Mouse (Mus musculus): ENCODE data around the gene Ssbp3. TPM values are rescaled to one million over a fixed set of nuclear protein-coding genes. Genes with fewer than 3 reads are reported as not detected.

The Ssbp3 gene
- polyA plus RNA-seq, 1 experiment: 121 TPM

GRCm38 (mm10) chr4:106939223-106939918 lies 28.9 kb downstream of the Ssbp3 start:
- Histone ChIP-seq H3K27ac (ENCODE audit: insufficient read depth, low read length) (no peak overlapping the region), H3K4me1 (ENCODE audit: control insufficient read depth, insufficient read depth, low read length) (peaks cover 29% of the 10 kb centered on the region), H3K4me3 (ENCODE audit: insufficient read depth, low read length) (no peak overlapping the region)
- TF ChIP-seq POLR2A (IDR thresholded peaks at IDR 0.05; ENCODE audit: extremely low read depth, insufficient read depth, low read length) (no peak), CTCF (IDR thresholded peaks at IDR 0.05; ENCODE audit: extremely low read depth, insufficient read depth, low read length) (no peak)

DNA sequence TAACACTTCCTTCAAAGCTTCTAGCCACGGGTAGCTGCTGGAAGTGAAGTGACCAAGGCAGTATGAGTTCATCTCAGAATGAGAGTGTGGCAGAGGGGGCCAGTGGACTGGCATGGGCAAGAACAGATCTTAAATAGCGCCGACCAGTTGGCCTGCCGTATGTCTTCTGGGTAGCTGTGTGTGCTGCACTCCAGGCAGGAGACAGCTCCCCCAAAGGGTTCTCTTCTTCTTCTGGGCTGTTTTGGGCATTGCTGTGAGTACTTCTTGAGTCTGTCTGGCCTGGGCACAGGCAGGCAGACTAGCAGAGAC lies 29.4 kb downstream of the Ssbp3 start:
- peaks cover 26% of the 10 kb centered on the region for H3K4me1 ChIP-seq (ENCODE audit: control insufficient read depth, insufficient read depth, low read length)
- TF ChIP-seq CTCF (IDR thresholded peaks at IDR 0.05; ENCODE audit: extremely low read depth, insufficient read depth, low read length) (no peak), POLR2A (IDR thresholded peaks at IDR 0.05; ENCODE audit: extremely low read depth, insufficient read depth, low read length) (no peak)
- no peak overlapping the region for H3K4me3 ChIP-seq (ENCODE audit: insufficient read depth, low read length)
- H3K27ac ChIP-seq (ENCODE audit: insufficient read depth, low read length): no peak overlapping the region

DNA sequence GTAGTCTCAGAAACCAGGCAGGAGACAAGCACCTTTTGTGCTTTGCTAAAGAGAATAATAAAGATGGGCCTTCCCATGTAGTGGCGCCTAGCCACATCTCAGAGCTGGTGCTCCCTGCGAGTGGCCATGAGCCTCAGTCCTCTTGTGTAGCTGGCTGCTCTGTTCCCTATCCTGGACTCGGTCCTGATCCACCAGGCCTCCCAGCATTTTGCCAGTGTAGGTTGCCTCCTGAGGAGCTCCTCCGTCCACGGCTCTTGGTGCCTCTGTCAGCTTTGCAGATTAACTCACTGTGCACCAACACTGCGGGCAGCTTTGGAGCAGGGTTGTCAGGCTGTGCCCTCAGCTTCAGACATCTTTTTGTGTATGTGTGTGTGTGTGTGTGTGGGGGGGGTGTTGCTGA lies 30.4 kb downstream of the Ssbp3 start:
- TF ChIP-seq POLR2A (IDR thresholded peaks at IDR 0.05; ENCODE audit: extremely low read depth, insufficient read depth, low read length) (no peak), CTCF (IDR thresholded peaks at IDR 0.05; ENCODE audit: extremely low read depth, insufficient read depth, low read length) (no peak)
- H3K4me1 ChIP-seq (ENCODE audit: control insufficient read depth, insufficient read depth, low read length): peaks cover 22% of the 10 kb centered on the region
- no peak overlapping the region for H3K27ac ChIP-seq (ENCODE audit: insufficient read depth, low read length)

DNA sequence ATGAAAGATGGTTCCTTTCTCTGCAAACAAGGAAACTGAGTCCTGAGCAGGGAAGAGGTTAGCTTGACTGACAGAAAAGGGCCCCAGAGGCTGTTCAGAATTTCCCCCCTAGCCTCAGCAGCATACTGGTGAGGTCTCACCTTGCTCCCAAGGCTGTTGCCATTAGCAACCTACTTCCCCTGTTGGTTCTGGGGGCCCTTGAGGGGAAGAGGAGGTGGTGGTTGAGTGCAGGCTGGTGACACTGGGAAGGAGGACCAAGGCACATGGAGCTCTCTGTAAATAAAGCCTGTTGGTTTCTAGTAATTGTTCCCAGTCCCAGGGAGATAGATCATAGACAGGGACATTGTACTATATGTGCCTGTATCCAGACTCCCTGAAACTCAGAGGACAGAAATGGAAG lies 31.0 kb downstream of the Ssbp3 start:
- Histone ChIP-seq H3K27ac (ENCODE audit: insufficient read depth, low read length) (no peak overlapping the region), H3K4me3 (ENCODE audit: insufficient read depth, low read length) (no peak overlapping the region), H3K4me1 (ENCODE audit: control insufficient read depth, insufficient read depth, low read length) (peaks cover 19% of the 10 kb centered on the region)
- TF ChIP-seq CTCF (IDR thresholded peaks at IDR 0.05; ENCODE audit: extremely low read depth, insufficient read depth, low read length): no peak
- TF ChIP-seq POLR2A (IDR thresholded peaks at IDR 0.05; ENCODE audit: extremely low read depth, insufficient read depth, low read length): no peak

More for the DNA sequence above, 30.4 kb downstream of the Ssbp3 start:
- no peak overlapping the region for H3K4me3 ChIP-seq (ENCODE audit: insufficient read depth, low read length)

DNA sequence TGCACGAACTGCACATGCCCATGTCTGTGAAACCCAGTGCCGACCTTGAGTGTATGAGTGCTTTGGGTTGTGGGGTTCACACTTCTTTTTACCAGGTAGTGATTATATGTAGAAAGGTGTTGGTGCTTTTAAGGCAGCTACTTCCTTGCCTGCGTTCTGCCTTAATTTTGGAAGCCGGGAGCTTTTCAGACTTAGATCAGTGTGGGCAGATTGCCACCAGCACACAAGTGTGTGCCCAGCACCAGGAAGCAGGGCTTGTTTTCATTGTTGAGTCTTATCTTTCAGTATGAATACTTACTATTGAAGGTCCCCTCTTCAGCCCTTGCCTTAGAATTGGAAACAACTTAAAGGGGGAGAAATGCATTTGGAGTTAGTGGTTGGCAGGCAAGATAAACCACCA lies 32.0 kb downstream of the Ssbp3 start:
- no peak overlapping the region for H3K4me3 ChIP-seq (ENCODE audit: insufficient read depth, low read length)
- no peak for TF ChIP-seq POLR2A (IDR thresholded peaks at IDR 0.05; ENCODE audit: extremely low read depth, insufficient read depth, low read length)
- no peak for TF ChIP-seq CTCF (IDR thresholded peaks at IDR 0.05; ENCODE audit: extremely low read depth, insufficient read depth, low read length)
- H3K4me1 ChIP-seq (ENCODE audit: control insufficient read depth, insufficient read depth, low read length): peaks cover 17% of the 10 kb centered on the region
- no peak overlapping the region for H3K27ac ChIP-seq (ENCODE audit: insufficient read depth, low read length)

DNA sequence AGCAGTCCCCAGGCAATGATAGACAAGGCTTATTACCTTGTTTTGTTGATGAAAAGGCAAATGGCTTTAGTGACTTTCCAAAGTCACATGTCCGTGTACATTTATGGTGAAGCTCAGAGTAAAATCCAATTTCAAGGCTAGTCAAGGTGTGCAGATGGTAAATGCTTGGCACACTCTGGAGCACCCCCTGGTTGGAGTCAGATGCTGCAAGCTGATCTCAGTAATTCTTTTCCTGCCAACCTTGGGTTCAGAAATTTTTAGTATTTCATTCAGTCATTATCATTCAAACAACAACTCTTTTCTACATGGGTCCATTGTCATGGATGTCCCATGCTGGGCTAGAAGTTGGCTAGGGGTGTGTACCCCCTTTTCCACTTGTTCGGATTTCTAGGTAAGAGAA lies 33.1 kb downstream of the Ssbp3 start:
- TF ChIP-seq POLR2A (IDR thresholded peaks at IDR 0.05; ENCODE audit: extremely low read depth, insufficient read depth, low read length) (no peak), CTCF (IDR thresholded peaks at IDR 0.05; ENCODE audit: extremely low read depth, insufficient read depth, low read length) (no peak)
- H3K4me1 ChIP-seq (ENCODE audit: control insufficient read depth, insufficient read depth, low read length): peaks cover 19% of the 10 kb centered on the region
- H3K27ac ChIP-seq (ENCODE audit: insufficient read depth, low read length): no peak overlapping the region
- H3K4me3 ChIP-seq (ENCODE audit: insufficient read depth, low read length): no peak overlapping the region

GRCm38 (mm10) chr4:106944898-106945297 lies 34.4 kb downstream of the Ssbp3 start:
- no peak overlapping the region for H3K4me3 ChIP-seq (ENCODE audit: insufficient read depth, low read length)
- no peak overlapping the region for H3K27ac ChIP-seq (ENCODE audit: insufficient read depth, low read length)
- peaks cover 17% of the 10 kb centered on the region for H3K4me1 ChIP-seq (ENCODE audit: control insufficient read depth, insufficient read depth, low read length)
- TF ChIP-seq CTCF (IDR thresholded peaks at IDR 0.05; ENCODE audit: extremely low read depth, insufficient read depth, low read length): no peak

GRCm38 (mm10) chr4:106947741-106948140 lies 37.2 kb downstream of the Ssbp3 start:
- H3K27ac ChIP-seq (ENCODE audit: insufficient read depth, low read length): no peak overlapping the region
- H3K4me1 ChIP-seq (ENCODE audit: control insufficient read depth, insufficient read depth, low read length): peaks cover 5% of the 10 kb centered on the region
- TF ChIP-seq CTCF (IDR thresholded peaks at IDR 0.05; ENCODE audit: extremely low read depth, insufficient read depth, low read length): no peak
- no peak overlapping the region for H3K4me3 ChIP-seq (ENCODE audit: insufficient read depth, low read length)

DNA sequence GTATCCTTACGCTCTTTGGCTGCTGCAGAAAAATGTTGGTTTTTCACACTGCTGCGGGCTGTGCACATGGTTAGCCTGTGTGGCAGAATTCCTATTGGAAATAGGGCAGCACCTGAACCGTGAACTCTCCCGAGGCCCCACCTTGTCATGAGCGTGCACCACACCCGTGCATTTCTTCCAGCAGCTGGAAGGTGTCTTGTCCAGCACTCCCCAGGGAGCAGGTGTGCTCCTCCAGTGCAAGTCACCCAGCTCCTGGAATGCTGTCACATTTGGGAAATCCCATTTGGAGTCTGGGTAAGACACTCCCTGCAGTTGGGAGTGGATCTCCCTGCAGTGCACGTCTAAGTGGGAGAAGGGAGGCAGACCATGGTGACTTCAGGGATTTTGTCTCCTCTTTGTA lies 38.0 kb downstream of the Ssbp3 start:
- TF ChIP-seq CTCF (IDR thresholded peaks at IDR 0.05; ENCODE audit: extremely low read depth, insufficient read depth, low read length): no peak
- no peak for TF ChIP-seq POLR2A (IDR thresholded peaks at IDR 0.05; ENCODE audit: extremely low read depth, insufficient read depth, low read length)

GRCm38 (mm10) chr4:106949200-106949599 lies 38.7 kb downstream of the Ssbp3 start:
- Histone ChIP-seq H3K27ac (ENCODE audit: insufficient read depth, low read length) (no peak overlapping the region), H3K4me1 (ENCODE audit: control insufficient read depth, insufficient read depth, low read length) (peaks cover 15% of the 10 kb centered on the region), H3K4me3 (ENCODE audit: insufficient read depth, low read length) (no peak overlapping the region)
- no peak for TF ChIP-seq CTCF (IDR thresholded peaks at IDR 0.05; ENCODE audit: extremely low read depth, insufficient read depth, low read length)
- no peak for TF ChIP-seq POLR2A (IDR thresholded peaks at IDR 0.05; ENCODE audit: extremely low read depth, insufficient read depth, low read length)

More for the DNA sequence above, 38.0 kb downstream of the Ssbp3 start:
- Histone ChIP-seq H3K4me1 (ENCODE audit: control insufficient read depth, insufficient read depth, low read length) (peaks cover 10% of the 10 kb centered on the region), H3K4me3 (ENCODE audit: insufficient read depth, low read length) (no peak overlapping the region), H3K27ac (ENCODE audit: insufficient read depth, low read length) (no peak overlapping the region)

Data from cortical plate, adult 2 months (tissue).